Comparison of ENCODE assay signal across 21 mouse cellular contexts in genomic region chr3:130370167-130370566, GRCm38 (mm10).
DNase-seq lines count a peak whose midpoint lies in the region; ATAC-seq and TF ChIP-seq lines count a peak whose summit lies in the region.
"Had no signal": no experiment of that assay in that cellular context is flagged by ENCODE, and none has a peak within 500 bp of the region (broad histone marks: within the 10 kb centered on the region; RNA-seq: fewer than 3 reads in every experiment).

No protein-coding gene starts in this region.

- no peaks in the 10 kb centered on the region for H3K9me3 ChIP-seq in kidney, embryonic 15.5 days (replicated peaks)
- H3K9me3 ChIP-seq in limb, embryonic 10.5 days (replicated peaks) = no peaks in the 10 kb centered on the region
- H3K9me3 ChIP-seq in hindbrain, embryonic 16.5 days (ENCODE audit: control insufficient read depth, low read length) = no peaks in the 10 kb centered on the region
- H3K9me3 ChIP-seq: forebrain, embryonic 10.5 days; heart, embryonic 15.5 days; hindbrain, embryonic 10.5 days had no signal

- H3K4me2 ChIP-seq in kidney, embryonic 15.5 days = no peak overlapping the region
- no peak overlapping the region for H3K4me2 ChIP-seq in hindbrain, embryonic 16.5 days (ENCODE audit: low read length)
- H3K4me2 ChIP-seq: heart, embryonic 11.5 days; heart, embryonic 15.5 days; hindbrain, embryonic 14.5 days had no signal

- TF ChIP-seq POLR2A in brain, embryonic 14.5 days (IDR thresholded peaks at IDR 0.05; ENCODE audit: borderline replicate concordance, extremely low read depth, insufficient read depth, insufficient read length, poor library complexity, severe bottlenecking) = no peak

- H3K4me3 ChIP-seq in kidney, embryonic 15.5 days (replicated peaks) = no peak overlapping the region
- no peak overlapping the region for H3K4me3 ChIP-seq in limb, embryonic 10.5 days
- no peak overlapping the region for H3K4me3 ChIP-seq in hindbrain, embryonic 16.5 days (ENCODE audit: low read length)
- H3K4me3 ChIP-seq: erythroblast, embryonic 14.5 days; forebrain, embryonic 10.5 days; heart, embryonic 15.5 days; hindbrain, embryonic 10.5 days had no signal

- peaks cover 22% of the 10 kb centered on the region for H3K4me1 ChIP-seq in kidney, embryonic 15.5 days
- H3K4me1 ChIP-seq in limb, embryonic 10.5 days = peaks cover 42% of the 10 kb centered on the region
- H3K4me1 ChIP-seq in hindbrain, embryonic 16.5 days (ENCODE audit: control insufficient read depth, insufficient read depth, low read depth, low read length) = no peaks in the 10 kb centered on the region

- no peak for DNase-seq in kidney, postnatal 36 days
- DNase-seq in NIH3T3 (ENCODE audit: low read depth) = peak; percentile 8
- peak; percentile 20 for DNase-seq in brain, embryonic 14.5 days (ENCODE audit: low read depth)
- DNase-seq in limb, embryonic 10.5 days (ENCODE audit: low spot score) = no peak
- no peak for DNase-seq in frontal cortex, postnatal 10 days (ENCODE audit: low spot score in 2 of 2)
- DNase-seq in heart, adult 9 months (ENCODE audit: low spot score in 2 of 2) = no peak
- DNase-seq: adrenal gland, adult 8-10 months; cerebellum, adult 18-20 months; cerebellum, adult 9-11 months; cerebellum, postnatal 36 days; gastrocnemius, postnatal 36 days; heart, adult 18-20 months had no signal

- ATAC-seq in kidney, embryonic 15.5 days (replicated peaks; ENCODE audit: low FRiP score) = no peak
- ATAC-seq in hindbrain, embryonic 16.5 days = no peak
- ATAC-seq: forebrain, embryonic 14.5 days had no signal

- TF ChIP-seq CTCF in brain, embryonic 14.5 days (IDR thresholded peaks at IDR 0.05; ENCODE audit: borderline replicate concordance, extremely low read depth, insufficient read depth, insufficient read length) = no peak

- H3K27ac ChIP-seq in kidney, embryonic 15.5 days = peak overlapping the region; percentile 41; the same call in 1 of the 2 replicates
- peak overlapping the region; percentile 34; the same call in 1 of the 2 replicates for H3K27ac ChIP-seq in limb, embryonic 10.5 days
- no peak overlapping the region for H3K27ac ChIP-seq in hindbrain, embryonic 16.5 days (ENCODE audit: low read depth, low read length)
- H3K27ac ChIP-seq: forebrain, embryonic 10.5 days; heart, embryonic 15.5 days; hindbrain, embryonic 10.5 days; hindbrain, embryonic 14.5 days had no signal

- 56% methylated on average over 5 of the region's 5 CpGs for WGBS in kidney, embryonic 15.5 days
- WGBS in limb, embryonic 10.5 days = 81% methylated on average over 5 of the region's 5 CpGs
- WGBS in hindbrain, embryonic 16.5 days = 77% methylated on average over 5 of the region's 5 CpGs

- no peaks in the 10 kb centered on the region for H3K27me3 ChIP-seq in kidney, embryonic 15.5 days
- H3K27me3 ChIP-seq in limb, embryonic 10.5 days (ENCODE audit: low read depth, poor library complexity, severe bottlenecking) = no peaks in the 10 kb centered on the region
- H3K27me3 ChIP-seq in hindbrain, embryonic 16.5 days (replicated peaks; ENCODE audit: control insufficient read depth, insufficient read depth, low read length) = no peaks in the 10 kb centered on the region
- H3K27me3 ChIP-seq: heart, embryonic 15.5 days had no signal

- no peaks in the 10 kb centered on the region for H3K36me3 ChIP-seq in kidney, embryonic 15.5 days
- H3K36me3 ChIP-seq in limb, embryonic 10.5 days = no peaks in the 10 kb centered on the region
- H3K36me3 ChIP-seq in hindbrain, embryonic 16.5 days (ENCODE audit: control insufficient read depth, insufficient read depth, low read length) = no peaks in the 10 kb centered on the region
- H3K36me3 ChIP-seq: forebrain, embryonic 10.5 days; heart, embryonic 15.5 days; hindbrain, embryonic 10.5 days had no signal

- no peak overlapping the region for H3K9ac ChIP-seq in kidney, embryonic 15.5 days
- no peak overlapping the region for H3K9ac ChIP-seq in hindbrain, embryonic 16.5 days (ENCODE audit: low read depth, low read length)
- H3K9ac ChIP-seq: heart, embryonic 15.5 days; hindbrain, embryonic 14.5 days had no signal

Comparison
In these comparisons a context has a peak if more than half of its experiments do, and no peak if none do; other contexts are left out.
1. DNase-seq: peak in NIH3T3 (single experiment) and brain, embryonic 14.5 days (single experiment); none in kidney, postnatal 36 days (0 of 2), limb, embryonic 10.5 days (single experiment), frontal cortex, postnatal 10 days (0 of 2) and heart, adult 9 months (0 of 2).